Mouse (Mus musculus): ENCODE data around the gene Atp11c.

DNA sequence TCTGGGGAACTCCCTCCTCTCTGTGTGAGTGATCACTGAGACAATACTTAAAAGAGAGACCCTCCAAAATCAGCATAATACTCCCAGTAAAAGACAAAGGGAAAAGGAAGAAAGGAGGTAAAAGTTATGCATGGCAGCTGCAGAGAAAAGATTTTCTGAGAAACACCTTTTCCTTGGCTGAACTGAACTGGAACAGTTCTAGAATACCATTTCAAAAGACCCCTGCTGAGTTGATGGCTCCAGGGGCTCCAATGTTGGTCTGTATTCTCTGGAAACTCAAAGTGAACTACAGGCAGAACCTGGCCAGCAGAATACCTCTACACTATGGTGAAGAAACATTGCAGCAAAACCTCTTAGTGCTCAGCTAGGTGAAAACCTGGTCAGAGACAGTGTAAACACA is 337.2 kb downstream of the Atp11c start:
- TF ChIP-seq MAX (IDR thresholded peaks at IDR 0.05; ENCODE audit: low read length) (no peak), CTCF (IDR thresholded peaks at IDR 0.05 in 2 of 3, conservative IDR thresholded peaks at IDR 0.05 in 1 of 3; ENCODE audit: control insufficient read depth in 1 of 3, insufficient read depth in 1 of 3, low read depth in 2 of 3, low read length in 3 of 3, poor library complexity in 1 of 3, severe bottlenecking in 1 of 3) (no peak)

Data from MEL (cell line).